Mouse (Mus musculus): Measurements from ENCODE around the gene Eif5a2.

The Eif5a2 gene

GRCm38 (mm10) chr3:28811441-28811840 is 30.4 kb downstream of the Eif5a2 start:
- DNase-seq (ENCODE audit: extremely low spot score) = no peak

GRCm38 (mm10) chr3:28814361-28814760 is 33.3 kb downstream of the Eif5a2 start:
- DNase-seq (ENCODE audit: extremely low spot score) = peak; percentile 63

GRCm38 (mm10) chr3:28816010-28816540 is 35.0 kb downstream of the Eif5a2 start:
- no peak for DNase-seq (ENCODE audit: extremely low spot score)

- no peak for DNase-seq (ENCODE audit: extremely low spot score)
These were observed 45.2 kb downstream of the Eif5a2 start for GRCm38 (mm10) chr3:28826272-28826671.

- no peak for DNase-seq (ENCODE audit: extremely low spot score)
These were observed 46.5 kb downstream of the Eif5a2 start for GRCm38 (mm10) chr3:28827605-28828004.

DNA sequence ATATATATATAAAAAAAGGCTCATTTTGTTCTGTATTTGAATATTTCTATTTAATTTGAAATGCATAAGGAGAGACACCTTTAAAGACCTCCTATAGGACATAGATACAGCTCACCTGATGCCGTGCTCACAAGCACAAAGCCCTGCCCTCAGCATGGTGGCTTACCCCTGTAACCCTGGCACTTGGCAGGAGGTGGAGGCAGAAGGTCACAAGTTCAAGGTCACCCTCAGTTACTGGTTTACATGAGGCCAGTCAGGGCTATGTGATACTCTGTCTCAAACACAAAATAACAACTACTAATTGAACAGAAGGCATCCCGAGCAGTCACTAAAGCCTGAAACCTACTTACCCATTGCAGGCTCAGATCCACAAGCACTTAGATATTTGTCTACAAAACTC is 48.4 kb downstream of the Eif5a2 start:
- DNase-seq (ENCODE audit: extremely low spot score) = no peak

GRCm38 (mm10) chr3:28836796-28837371 is 55.8 kb downstream of the Eif5a2 start:
- DNase-seq (ENCODE audit: extremely low spot score) = no peak

GRCm38 (mm10) chr3:28841886-28842649 is 61.0 kb downstream of the Eif5a2 start:
- DNase-seq (ENCODE audit: extremely low spot score) = no peak

DNA sequence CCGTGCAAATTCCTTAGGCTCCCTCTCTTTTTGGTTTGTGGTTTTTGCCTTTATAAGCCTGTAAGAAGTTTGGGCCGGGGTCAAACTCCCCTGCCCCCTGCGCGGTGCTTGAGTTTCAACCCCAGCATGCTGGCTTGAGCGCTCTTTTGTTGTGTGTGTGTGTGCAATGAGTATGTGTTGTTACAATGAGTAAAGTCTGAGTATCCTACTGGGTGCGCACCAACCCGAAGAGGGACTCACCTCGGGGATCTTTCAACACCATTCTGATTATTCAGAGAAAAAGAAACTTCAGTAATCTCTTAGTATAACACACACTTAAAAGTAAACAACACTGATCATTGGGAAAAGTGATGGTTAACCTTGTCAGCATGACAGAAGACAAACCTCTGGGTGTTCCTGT is 62.2 kb downstream of the Eif5a2 start:
- no peak for DNase-seq (ENCODE audit: extremely low spot score)

GRCm38 (mm10) chr3:28847115-28847514 is 66.0 kb downstream of the Eif5a2 start:
- DNase-seq (ENCODE audit: extremely low spot score) = no peak
